Mouse (Mus musculus) forebrain, embryonic 16.5 days (tissue): ENCODE measurements around the gene Rxrb. TPM values are rescaled to one million over a fixed set of nuclear protein-coding genes. Genes with fewer than 3 reads are reported as not detected.
A peak's percentile ranks its signal among the peaks of the same experiment; 100 is the strongest.

Source experiments
- ATAC-seq: fragments of 200-750 bp; cut with Nextera tagmentation; 2 replicates; pipeline ENCODE4 v1.8.0; 2017; ENCODE audit warnings: mild to moderate bottlenecking, moderate library complexity
- H3K27ac ChIP-seq: fragments of 300-500 bp; sonication (generic); 2 replicates; pipeline ENCODE4 v1.5.1; 2014; ENCODE audit warnings: low read length, control low read depth
- H3K27me3 ChIP-seq: fragments of 300-500 bp; sonication (generic); replicated peaks from 2 replicates; pipeline ENCODE4 v1.6.1; 2014; ENCODE audit warnings: low read length; ENCODE audit not compliant: control insufficient read depth, insufficient read depth
- H3K36me3 ChIP-seq: fragments of 300-500 bp; sonication (generic); 2 replicates; pipeline ENCODE4 v1.6.1; 2014; ENCODE audit not compliant: control insufficient read depth, insufficient read depth
- H3K4me1 ChIP-seq: fragments of 300-500 bp; sonication (generic); replicated peaks from 2 replicates; pipeline ENCODE4 v1.6.1; 2014; ENCODE audit warnings: low read length; ENCODE audit not compliant: control insufficient read depth, insufficient read depth
- H3K4me2 ChIP-seq: fragments of 300-500 bp; sonication (generic); 2 replicates; pipeline ENCODE4 v1.6.1; 2014; ENCODE audit warnings: mild to moderate bottlenecking, low read length, control low read depth
- H3K4me3 ChIP-seq: fragments of 300-500 bp; sonication (generic); replicated peaks from 2 replicates; pipeline ENCODE4 v1.5.1; 2014; ENCODE audit warnings: mild to moderate bottlenecking, low read length, control low read depth
- H3K9ac ChIP-seq: fragments of 300-500 bp; sonication (generic); replicated peaks from 2 replicates; pipeline ENCODE4 v1.6.1; 2014; ENCODE audit warnings: low read depth, low read length, control low read depth
- H3K9me3 ChIP-seq: fragments of 300-500 bp; sonication (generic); 2 replicates; pipeline ENCODE4 v1.6.1; 2016; ENCODE audit warnings: low read length; ENCODE audit not compliant: control insufficient read depth
- WGBS: fragments of 180-500 bp; shearing (Covaris S2); extraction: QIAGEN DNeasy Blood & Tissue Kit; methylation state at CpG from one replicate; pipeline ENCODE4 v1.1.7; 2014; 5-methylcytosine and 5-hydroxymethylcytosine counted together
- polyA plus RNA-seq: library from polyadenylated mRNA; unstranded; fragments of >200 nt; fragmentation: Nextera tagmentation; extraction: Ambion mirVana; gene quantifications from 2 replicates; pipeline ENCODE4 v1.2.1, GENCODE M21; 2015

The Rxrb gene
- polyA plus RNA-seq, 1 experiment from 2014 or later, result 60.2 TPM

DNA sequence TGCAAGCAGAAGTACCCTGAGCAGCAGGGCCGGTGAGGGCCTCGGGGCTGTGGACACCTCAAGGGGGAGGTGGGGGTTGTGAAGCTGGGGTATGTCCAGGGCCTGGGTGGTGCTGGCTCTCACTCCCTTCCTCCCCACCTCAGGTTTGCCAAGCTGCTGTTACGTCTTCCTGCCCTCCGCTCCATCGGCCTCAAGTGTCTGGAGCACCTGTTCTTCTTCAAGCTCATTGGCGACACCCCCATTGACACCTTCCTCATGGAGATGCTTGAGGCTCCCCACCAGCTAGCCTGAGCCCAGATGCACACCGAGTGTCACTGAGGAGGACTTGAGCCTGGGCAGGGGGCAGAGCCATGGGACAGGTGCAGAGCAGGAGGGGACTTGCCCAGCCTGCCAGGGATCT is 5.6 kb downstream of the Rxrb start:
- no peak for ATAC-seq
- H3K4me2 ChIP-seq, result no peak overlapping the region
- H3K4me3 ChIP-seq, result no peak overlapping the region
- H3K27me3 ChIP-seq, result no peaks in the 10 kb centered on the region
- no peak overlapping the region for H3K27ac ChIP-seq
- no peak overlapping the region for H3K9ac ChIP-seq
- WGBS, result 93% methylated on average over 7 of the region's 7 CpGs
- H3K36me3 ChIP-seq, result peaks cover 19% of the 10 kb centered on the region
- no peaks in the 10 kb centered on the region for H3K9me3 ChIP-seq
- peaks cover 32% of the 10 kb centered on the region for H3K4me1 ChIP-seq

DNA sequence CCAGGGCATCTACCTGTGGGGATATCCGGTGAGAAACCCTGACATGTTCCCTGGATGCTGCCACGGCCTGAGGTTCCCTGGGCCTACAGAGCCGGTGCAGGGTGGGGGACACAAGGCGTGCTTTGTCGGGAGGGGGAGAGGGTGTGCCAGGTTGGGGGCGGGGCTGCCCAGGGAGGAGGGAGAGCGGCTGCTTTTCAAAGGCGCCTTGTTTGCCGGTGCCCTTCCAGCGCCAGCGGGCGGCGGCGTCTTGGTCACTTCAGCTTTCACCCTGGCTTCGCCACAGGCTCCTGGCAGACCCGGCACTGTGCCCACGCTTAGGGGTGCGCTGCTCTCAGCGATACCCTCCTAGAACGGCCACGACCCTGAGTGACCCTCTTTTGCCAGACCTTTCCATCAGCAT is 6.8 kb downstream of the Rxrb start:
- Histone ChIP-seq H3K9ac (peak overlapping the region; percentile 40), H3K27ac (no peak overlapping the region), H3K27me3 (no peaks in the 10 kb centered on the region), H3K4me1 (peaks cover 21% of the 10 kb centered on the region), H3K4me3 (peak overlapping the region; percentile 33), H3K36me3 (peaks cover 19% of the 10 kb centered on the region), H3K9me3 (no peaks in the 10 kb centered on the region), H3K4me2 (peak overlapping the region; percentile 72)
- 4% methylated on average over 21 of the region's 21 CpGs for WGBS
- peak; percentile 34 for ATAC-seq

DNA sequence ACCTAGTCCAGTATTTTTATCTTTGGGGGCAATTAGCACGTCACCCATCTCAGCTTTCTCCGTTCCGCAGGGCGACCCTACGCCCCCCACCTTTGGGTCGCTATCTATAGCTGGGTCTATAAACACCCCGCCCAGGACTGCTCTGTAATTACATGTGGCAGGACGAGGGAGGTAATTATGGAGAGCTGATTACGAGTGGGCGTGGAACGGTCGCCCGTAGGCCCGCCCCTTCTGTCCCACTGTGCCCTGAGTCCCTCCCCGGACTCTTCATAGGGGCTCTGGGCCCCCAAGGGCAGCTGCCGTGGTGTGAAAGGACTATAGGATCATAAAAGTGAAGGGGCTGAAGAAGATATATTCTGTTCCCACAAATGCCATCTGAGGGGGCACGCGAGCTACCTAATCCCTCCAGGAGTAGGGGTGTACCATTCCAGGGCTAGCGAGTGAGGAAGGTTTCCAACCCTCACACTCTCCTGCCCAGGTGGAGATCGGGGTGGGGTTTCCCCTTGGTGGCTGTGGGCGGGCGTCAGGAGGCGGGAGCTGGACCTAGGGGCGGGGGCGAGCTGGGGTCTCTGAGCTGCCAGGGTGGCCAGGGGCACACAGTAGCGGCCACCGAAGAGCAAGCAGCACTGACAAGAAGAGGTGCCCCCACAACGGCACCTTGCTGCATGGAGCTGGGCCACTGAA is 7.4 kb downstream of the Rxrb start, which contains the start of gene Col11a2:
Col11a2 (plus strand) TSS at position 560 of the 684 bp plus-strand sequence.
- H3K36me3 ChIP-seq, result peaks cover 19% of the 10 kb centered on the region
- ATAC-seq, result peak; percentile 72
- H3K9me3 ChIP-seq, result no peaks in the 10 kb centered on the region
- H3K27me3 ChIP-seq, result no peaks in the 10 kb centered on the region
- H3K4me1 ChIP-seq, result peaks cover 21% of the 10 kb centered on the region
- peak within 1 kb of the TSS; percentile 40 for H3K9ac ChIP-seq
- H3K4me2 ChIP-seq, result peak within 1 kb of the TSS; percentile 72
- WGBS, result 3% methylated on average over 28 of the region's 28 CpGs
- H3K27ac ChIP-seq, result no peak within 1 kb of the TSS
- H3K4me3 ChIP-seq, result peak within 1 kb of the TSS; percentile 33

DNA sequence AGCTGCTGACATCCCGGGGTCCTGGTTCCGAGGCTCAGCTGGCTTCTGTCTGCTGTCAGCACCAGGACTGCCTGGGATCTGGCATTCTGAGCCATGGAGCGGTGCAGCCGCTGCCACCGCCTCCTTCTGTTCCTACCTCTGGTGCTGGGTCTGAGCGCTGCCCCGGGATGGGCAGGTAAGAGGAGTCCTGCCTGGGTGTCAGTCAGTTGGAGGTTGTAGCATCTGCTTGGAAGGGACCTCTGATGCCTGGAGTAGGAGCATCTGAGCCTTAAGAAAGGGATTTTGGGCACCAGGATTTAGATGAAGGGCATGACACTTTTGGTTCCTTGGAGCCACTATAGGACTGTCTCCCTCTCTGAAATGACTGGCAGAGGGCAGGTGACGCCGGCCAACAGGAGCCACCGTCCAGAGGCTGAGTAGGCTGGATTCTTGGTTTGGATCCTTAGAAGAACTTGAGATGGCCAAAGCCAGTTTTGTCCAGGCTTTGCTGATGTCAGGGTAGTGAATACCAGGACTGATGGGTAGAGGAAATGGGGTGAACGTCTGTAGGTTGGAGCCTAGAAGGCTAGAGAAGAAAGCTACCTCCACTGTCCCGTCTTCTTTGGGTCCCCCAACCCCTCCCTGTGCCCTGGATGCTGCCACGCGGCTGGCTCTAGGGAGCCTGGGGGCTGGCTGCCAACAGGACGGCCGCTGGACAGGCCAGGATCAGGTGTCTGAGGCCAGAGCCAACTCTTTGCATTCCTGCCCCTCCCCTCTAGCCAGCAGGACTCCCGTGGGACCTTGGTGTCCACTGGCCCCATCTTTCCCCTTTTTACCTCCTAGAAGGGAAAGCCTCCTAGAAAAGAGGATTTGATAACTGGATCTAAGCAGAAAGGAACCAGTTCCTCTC is 8.2 kb downstream of the Rxrb start:
- H3K36me3 ChIP-seq, result peaks cover 19% of the 10 kb centered on the region
- H3K9me3 ChIP-seq, result no peaks in the 10 kb centered on the region
- no peak; the same call in 1 of the 2 replicates for ATAC-seq
- H3K27ac ChIP-seq, result no peak overlapping the region
- no peaks in the 10 kb centered on the region for H3K27me3 ChIP-seq
- peaks cover 21% of the 10 kb centered on the region for H3K4me1 ChIP-seq
- H3K4me3 ChIP-seq, result peak overlapping the region; percentile 33
- H3K4me2 ChIP-seq, result peak overlapping the region; percentile 72
- 24% methylated on average over 17 of the region's 17 CpGs for WGBS
- H3K9ac ChIP-seq, result peak overlapping the region; percentile 40; the same call in 1 of the 2 replicates

DNA sequence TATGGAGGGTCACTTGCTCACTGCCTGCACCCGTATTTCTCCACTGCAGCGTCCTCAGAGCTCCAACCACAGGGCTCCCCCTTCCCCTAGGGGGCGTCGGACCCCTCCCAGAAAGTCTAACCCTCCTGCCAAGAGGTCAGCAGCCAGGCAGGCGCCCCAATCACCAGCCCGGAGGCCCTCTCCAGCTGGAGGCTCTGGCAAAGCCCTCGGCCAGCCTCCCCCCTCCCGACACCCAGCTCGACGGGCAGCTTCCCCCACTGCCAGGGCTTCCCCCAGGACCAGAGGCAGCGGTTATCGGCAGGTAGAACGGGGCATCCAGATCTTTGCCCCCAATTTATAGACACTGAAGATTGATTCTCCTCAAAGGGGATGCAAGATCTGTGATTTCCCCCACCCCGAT is 14.3 kb downstream of the Rxrb start:
- Histone ChIP-seq H3K9ac (no peak overlapping the region), H3K4me1 (no peaks in the 10 kb centered on the region), H3K36me3 (no peaks in the 10 kb centered on the region), H3K27me3 (no peaks in the 10 kb centered on the region), H3K9me3 (no peaks in the 10 kb centered on the region; the same call in 1 of the 2 replicates), H3K4me3 (no peak overlapping the region), H3K27ac (no peak overlapping the region), H3K4me2 (no peak overlapping the region)
- 83% methylated on average over 14 of the region's 14 CpGs for WGBS
- no peak for ATAC-seq

DNA sequence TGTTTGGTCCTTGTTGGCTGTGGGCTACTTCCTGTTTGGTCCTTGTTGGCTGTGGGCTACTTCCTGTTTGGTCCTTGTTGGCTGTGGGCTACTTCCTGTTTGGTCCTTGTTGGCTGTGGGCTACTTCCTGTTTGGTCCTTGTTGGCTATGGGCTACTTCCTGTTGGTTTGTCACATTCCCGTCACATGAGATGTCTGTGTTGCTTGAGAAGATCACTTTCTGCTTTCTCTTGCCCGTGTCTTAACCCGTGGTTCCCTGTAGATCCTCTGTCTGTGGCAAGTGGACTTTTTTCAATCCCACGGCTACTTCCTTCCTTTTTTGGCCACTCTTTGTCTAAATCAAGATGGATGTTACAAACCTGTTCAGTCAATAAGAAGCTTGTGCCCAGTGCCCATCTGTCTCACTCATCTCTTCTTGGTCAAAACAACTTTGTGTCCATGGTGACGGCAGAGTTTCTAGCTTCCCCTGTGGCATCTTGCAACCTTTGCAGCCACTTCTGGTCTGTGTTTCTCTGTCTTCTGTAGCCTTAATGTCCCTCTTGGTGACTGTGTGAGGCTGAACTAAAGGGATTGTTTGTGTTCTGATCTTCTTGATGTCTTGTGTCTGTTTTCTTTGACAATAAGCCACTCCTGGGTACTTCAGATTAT is 15.9 kb downstream of the Rxrb start:
- H3K4me2 ChIP-seq, result no peak overlapping the region
- no peak overlapping the region for H3K27ac ChIP-seq
- no peaks in the 10 kb centered on the region for H3K4me1 ChIP-seq
- H3K36me3 ChIP-seq, result no peaks in the 10 kb centered on the region
- no peaks in the 10 kb centered on the region for H3K27me3 ChIP-seq
- WGBS, result 95% methylated on average over 5 of the region's 5 CpGs
- H3K4me3 ChIP-seq, result no peak overlapping the region
- ATAC-seq, result no peak
- H3K9ac ChIP-seq, result no peak overlapping the region
- H3K9me3 ChIP-seq, result no peaks in the 10 kb centered on the region; the same call in 1 of the 2 replicates

DNA sequence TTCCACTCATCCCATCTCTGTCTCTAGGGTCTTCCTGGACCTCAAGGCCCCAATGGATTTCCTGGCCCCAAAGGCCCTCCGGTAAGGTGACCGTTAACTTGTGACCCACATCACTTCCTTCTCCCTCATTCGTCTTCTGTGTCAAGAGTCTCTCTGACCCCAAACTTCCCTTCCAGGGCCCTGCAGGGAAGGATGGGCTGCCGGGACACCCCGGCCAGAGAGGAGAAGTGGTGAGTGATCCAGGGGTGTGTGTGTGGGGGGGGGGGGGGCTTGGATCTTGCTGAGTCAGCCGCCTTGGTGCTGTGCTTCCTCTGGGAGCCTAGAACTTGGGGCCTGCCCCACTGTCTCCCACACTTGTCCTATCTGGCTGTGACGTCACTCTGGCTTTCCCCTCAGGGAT is 25.6 kb downstream of the Rxrb start:
- no peak overlapping the region for H3K4me3 ChIP-seq
- no peak overlapping the region for H3K9ac ChIP-seq
- 88% methylated on average over 7 of the region's 7 CpGs for WGBS
- no peaks in the 10 kb centered on the region for H3K4me1 ChIP-seq
- no peaks in the 10 kb centered on the region for H3K9me3 ChIP-seq
- ATAC-seq, result no peak
- H3K27me3 ChIP-seq, result no peaks in the 10 kb centered on the region
- no peak overlapping the region for H3K4me2 ChIP-seq
- no peak overlapping the region for H3K27ac ChIP-seq
- no peaks in the 10 kb centered on the region for H3K36me3 ChIP-seq

DNA sequence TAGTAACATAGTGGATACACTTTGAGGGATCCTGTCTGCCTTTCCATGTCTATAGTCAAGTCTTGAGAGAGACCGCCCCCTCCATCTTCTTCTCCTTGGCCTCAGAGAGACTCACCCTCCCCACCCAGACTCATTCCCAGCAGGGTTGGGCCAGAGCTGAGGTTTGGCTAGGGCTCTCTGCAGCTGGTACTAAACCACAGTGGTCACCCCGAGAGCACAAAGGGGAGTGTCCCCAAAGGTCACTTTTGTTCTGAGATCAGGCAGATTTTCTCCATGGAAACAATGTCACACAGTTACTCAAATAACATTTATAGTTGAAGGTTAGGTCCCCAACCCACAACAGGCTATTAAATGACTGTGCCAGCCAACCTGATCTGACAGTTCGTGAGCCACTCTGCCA is 37.3 kb downstream of the Rxrb start:
- H3K9me3 ChIP-seq, result no peaks in the 10 kb centered on the region
- no peak for ATAC-seq
- WGBS, result 46% methylated on average over 3 of the region's 3 CpGs

DNA sequence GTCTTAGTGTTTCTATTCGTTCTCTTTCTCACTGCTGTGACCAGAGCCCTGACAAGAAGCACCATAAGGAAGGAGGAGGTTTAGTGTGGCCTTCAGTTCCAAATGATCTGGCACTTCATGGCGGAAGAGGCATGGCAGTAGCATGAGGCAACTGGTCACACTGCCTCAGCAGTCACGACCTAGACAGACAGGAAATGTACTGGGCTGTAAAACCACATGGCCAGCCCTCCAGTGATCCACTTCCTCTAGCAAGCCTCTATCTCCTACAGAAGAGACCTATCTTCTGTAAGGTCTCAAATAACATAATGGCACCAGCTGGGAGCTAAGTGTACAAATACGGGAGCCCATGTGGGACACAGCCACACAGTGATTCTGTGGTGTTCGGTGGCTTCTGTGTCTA is 40.5 kb downstream of the Rxrb start:
- H3K36me3 ChIP-seq, result no peaks in the 10 kb centered on the region

More for the DNA sequence above, 37.3 kb downstream of the Rxrb start:
- Histone ChIP-seq H3K27ac (no peak overlapping the region), H3K9ac (no peak overlapping the region), H3K4me1 (no peaks in the 10 kb centered on the region), H3K4me2 (no peak overlapping the region), H3K27me3 (no peaks in the 10 kb centered on the region), H3K36me3 (no peaks in the 10 kb centered on the region), H3K4me3 (no peak overlapping the region)

More for the DNA sequence above, 40.5 kb downstream of the Rxrb start:
- Histone ChIP-seq H3K4me1 (peaks cover 2% of the 10 kb centered on the region; the same call in 1 of the 2 replicates), H3K27me3 (peaks cover 4% of the 10 kb centered on the region; the same call in 1 of the 2 replicates), H3K4me2 (no peak overlapping the region), H3K27ac (no peak overlapping the region), H3K9me3 (no peaks in the 10 kb centered on the region), H3K4me3 (no peak overlapping the region), H3K9ac (no peak overlapping the region)
- 78% methylated on average over 5 of the region's 5 CpGs for WGBS
- no peak for ATAC-seq
